Mouse (Mus musculus): ENCODE results near the gene Fam184a. TPM values are rescaled to one million over a fixed set of nuclear protein-coding genes. Genes with fewer than 3 reads are reported as not detected.
A peak's percentile ranks its signal among the peaks of the same experiment; 100 is the strongest.

Fam184a gene
- not detected in 2 replicates for polyA plus RNA-seq (2012; ENCODE audit: insufficient read depth, insufficient read length, missing spikeins)

DNA sequence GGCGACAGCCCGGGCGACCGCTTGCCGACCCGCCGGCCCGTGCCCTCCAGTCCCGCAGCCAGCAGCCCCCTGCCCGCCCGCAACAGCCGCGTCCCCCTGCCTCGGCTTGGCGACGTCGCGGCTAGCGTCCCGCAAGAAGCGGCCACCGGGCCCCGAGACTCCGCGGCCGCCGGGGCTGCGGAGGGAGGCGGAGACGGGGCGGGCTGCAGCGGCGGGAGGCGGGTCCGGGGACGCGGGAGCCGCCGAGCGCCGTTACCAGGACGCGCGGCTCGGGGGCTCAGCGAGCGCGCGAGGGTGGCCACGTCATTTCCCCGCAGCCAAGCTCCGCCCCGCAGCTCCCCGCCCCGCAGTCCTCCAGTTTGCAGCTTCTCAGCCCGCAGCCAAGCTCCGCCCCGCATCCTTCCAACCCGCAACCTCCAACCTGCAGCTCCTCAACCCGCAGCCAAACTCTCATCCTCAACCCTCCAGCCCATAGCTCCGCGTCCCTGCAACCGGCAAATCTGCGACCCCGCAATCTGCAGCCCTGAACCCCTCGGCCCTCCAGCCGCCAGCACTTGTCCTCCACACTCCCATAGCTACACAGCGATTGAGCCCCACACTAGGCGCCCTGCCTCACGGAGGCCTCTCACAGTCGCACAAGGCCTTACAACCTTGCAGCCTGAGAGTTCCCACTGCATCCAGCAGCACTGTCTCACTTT, at the start of gene Fam184a:
Gene Fam184a (minus strand): TSS at position 169 of the 698 bp plus-strand sequence.
- Histone ChIP-seq H3K27ac (ENCODE audit: insufficient read depth, low read depth, low read length) (no peak within 1 kb of the TSS), H3K4me3 (ENCODE audit: insufficient read depth, low read length) (peak within 1 kb of the TSS; percentile 39), H3K4me1 (ENCODE audit: control insufficient read depth, insufficient read depth, low read length) (no peaks in the 10 kb centered on the region)
- TF ChIP-seq CTCF (IDR thresholded peaks at IDR 0.05; ENCODE audit: low read depth, low read length) (no peak), POLR2A (IDR thresholded peaks at IDR 0.05; ENCODE audit: borderline replicate concordance, low read depth, low read length) (no peak)

DNA sequence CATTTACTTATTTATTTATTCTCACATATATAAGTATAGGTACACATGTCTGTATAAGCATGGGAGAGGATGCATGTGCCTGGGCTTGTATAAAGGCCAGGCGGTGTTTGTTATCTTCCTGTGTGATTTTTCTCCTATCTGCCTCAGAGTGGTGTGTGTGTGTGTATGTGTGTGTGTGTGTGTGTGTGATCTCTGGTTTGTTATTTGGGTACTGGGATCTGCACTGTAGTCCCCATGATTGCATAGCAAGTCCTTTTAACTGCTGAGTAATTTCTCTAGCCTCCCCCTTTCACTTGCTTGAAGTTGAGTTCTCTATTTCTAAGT, 45.3 kb upstream of the Fam184a start:
- H3K4me3 ChIP-seq (ENCODE audit: insufficient read depth, low read length) = no peak overlapping the region
- H3K4me1 ChIP-seq (ENCODE audit: control insufficient read depth, insufficient read depth, low read length) = no peaks in the 10 kb centered on the region
- H3K27ac ChIP-seq (ENCODE audit: insufficient read depth, low read depth, low read length) = no peak overlapping the region
- TF ChIP-seq CTCF (IDR thresholded peaks at IDR 0.05; ENCODE audit: low read depth, low read length) (no peak), POLR2A (IDR thresholded peaks at IDR 0.05; ENCODE audit: borderline replicate concordance, low read depth, low read length) (no peak)

- no peaks in the 10 kb centered on the region for H3K4me1 ChIP-seq (ENCODE audit: control insufficient read depth, insufficient read depth, low read length)
- no peak overlapping the region for H3K4me3 ChIP-seq (ENCODE audit: insufficient read depth, low read length)
- no peak for TF ChIP-seq POLR2A (IDR thresholded peaks at IDR 0.05; ENCODE audit: borderline replicate concordance, low read depth, low read length)
- TF ChIP-seq CTCF (IDR thresholded peaks at IDR 0.05; ENCODE audit: low read depth, low read length) = no peak
- no peak overlapping the region for H3K27ac ChIP-seq (ENCODE audit: insufficient read depth, low read depth, low read length)
Measured at GRCm38 (mm10) chr10:53795567-53796257, 44.8 kb upstream of the Fam184a start.

DNA sequence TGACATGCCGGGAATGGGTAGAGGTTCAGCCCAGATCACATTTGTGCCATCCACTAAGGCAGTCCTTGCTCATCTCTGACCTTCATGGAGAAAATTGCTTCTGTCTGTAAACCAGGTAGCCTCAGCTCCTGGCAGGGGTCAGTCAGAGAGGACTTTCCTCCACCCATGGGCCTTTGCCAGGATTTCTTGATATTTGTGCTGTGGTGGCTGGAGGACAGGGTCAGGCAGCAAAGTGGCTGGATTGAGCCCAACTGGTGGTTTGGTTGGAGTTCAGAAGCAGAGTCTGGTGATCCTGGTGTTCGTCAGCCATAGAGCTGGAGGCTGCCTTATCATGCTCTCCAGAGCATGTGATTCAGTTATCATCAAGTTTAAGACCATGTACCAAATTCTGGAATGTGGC, 40.4 kb upstream of the Fam184a start:
- Histone ChIP-seq H3K4me3 (ENCODE audit: insufficient read depth, low read length) (no peak overlapping the region), H3K27ac (ENCODE audit: insufficient read depth, low read depth, low read length) (no peak overlapping the region), H3K4me1 (ENCODE audit: control insufficient read depth, insufficient read depth, low read length) (no peaks in the 10 kb centered on the region)
- TF ChIP-seq CTCF (IDR thresholded peaks at IDR 0.05; ENCODE audit: low read depth, low read length) (no peak), POLR2A (IDR thresholded peaks at IDR 0.05; ENCODE audit: borderline replicate concordance, low read depth, low read length) (no peak)

DNA sequence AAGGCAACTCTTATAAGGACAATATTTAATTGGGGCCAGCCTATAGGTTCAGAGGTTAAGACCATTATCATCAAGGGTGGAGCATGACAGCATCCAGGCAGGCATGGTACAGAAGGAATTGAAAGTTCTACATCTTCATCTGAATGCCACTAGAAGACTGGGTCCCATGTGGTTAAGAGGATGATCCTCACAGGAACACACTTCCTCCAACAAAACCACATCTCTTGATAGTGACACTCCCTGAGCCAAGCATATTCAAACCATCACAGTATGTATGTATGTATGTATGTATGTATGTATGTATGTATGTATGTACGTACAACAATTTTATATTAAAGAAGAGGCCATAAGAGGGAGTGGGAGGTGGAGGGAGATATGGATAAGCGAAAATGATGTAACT, 25.7 kb upstream of the Fam184a start:
- Histone ChIP-seq H3K27ac (ENCODE audit: insufficient read depth, low read depth, low read length) (no peak overlapping the region), H3K4me1 (ENCODE audit: control insufficient read depth, insufficient read depth, low read length) (no peaks in the 10 kb centered on the region), H3K4me3 (ENCODE audit: insufficient read depth, low read length) (no peak overlapping the region)
- no peak for TF ChIP-seq CTCF (IDR thresholded peaks at IDR 0.05; ENCODE audit: low read depth, low read length)
- TF ChIP-seq POLR2A (IDR thresholded peaks at IDR 0.05; ENCODE audit: borderline replicate concordance, low read depth, low read length) = no peak

- no peak overlapping the region for H3K27ac ChIP-seq (ENCODE audit: insufficient read depth, low read depth, low read length)
- no peak for TF ChIP-seq CTCF (IDR thresholded peaks at IDR 0.05; ENCODE audit: low read depth, low read length)
- no peaks in the 10 kb centered on the region for H3K4me1 ChIP-seq (ENCODE audit: control insufficient read depth, insufficient read depth, low read length)
- no peak overlapping the region for H3K4me3 ChIP-seq (ENCODE audit: insufficient read depth, low read length)
Measured at GRCm38 (mm10) chr10:53772708-53773107, 21.8 kb upstream of the Fam184a start.

- H3K4me1 ChIP-seq (ENCODE audit: control insufficient read depth, insufficient read depth, low read length) = no peaks in the 10 kb centered on the region
- H3K27ac ChIP-seq (ENCODE audit: insufficient read depth, low read depth, low read length) = no peak overlapping the region
- TF ChIP-seq POLR2A (IDR thresholded peaks at IDR 0.05; ENCODE audit: borderline replicate concordance, low read depth, low read length) = no peak
- H3K4me3 ChIP-seq (ENCODE audit: insufficient read depth, low read length) = no peak overlapping the region
Measured at GRCm38 (mm10) chr10:53771480-53771879, 20.6 kb upstream of the Fam184a start.

GRCm38 (mm10) chr10:53768745-53769144, 17.8 kb upstream of the Fam184a start:
- Histone ChIP-seq H3K27ac (ENCODE audit: insufficient read depth, low read depth, low read length) (no peak overlapping the region), H3K4me1 (ENCODE audit: control insufficient read depth, insufficient read depth, low read length) (no peaks in the 10 kb centered on the region), H3K4me3 (ENCODE audit: insufficient read depth, low read length) (no peak overlapping the region)
- TF ChIP-seq POLR2A (IDR thresholded peaks at IDR 0.05; ENCODE audit: borderline replicate concordance, low read depth, low read length) (no peak), CTCF (IDR thresholded peaks at IDR 0.05; ENCODE audit: low read depth, low read length) (no peak)

GRCm38 (mm10) chr10:53765471-53765870, 14.5 kb upstream of the Fam184a start:
- Histone ChIP-seq H3K27ac (ENCODE audit: insufficient read depth, low read depth, low read length) (no peak overlapping the region), H3K4me1 (ENCODE audit: control insufficient read depth, insufficient read depth, low read length) (no peaks in the 10 kb centered on the region), H3K4me3 (ENCODE audit: insufficient read depth, low read length) (no peak overlapping the region)
- TF ChIP-seq CTCF (IDR thresholded peaks at IDR 0.05; ENCODE audit: low read depth, low read length) (no peak), POLR2A (IDR thresholded peaks at IDR 0.05; ENCODE audit: borderline replicate concordance, low read depth, low read length) (no peak)

DNA sequence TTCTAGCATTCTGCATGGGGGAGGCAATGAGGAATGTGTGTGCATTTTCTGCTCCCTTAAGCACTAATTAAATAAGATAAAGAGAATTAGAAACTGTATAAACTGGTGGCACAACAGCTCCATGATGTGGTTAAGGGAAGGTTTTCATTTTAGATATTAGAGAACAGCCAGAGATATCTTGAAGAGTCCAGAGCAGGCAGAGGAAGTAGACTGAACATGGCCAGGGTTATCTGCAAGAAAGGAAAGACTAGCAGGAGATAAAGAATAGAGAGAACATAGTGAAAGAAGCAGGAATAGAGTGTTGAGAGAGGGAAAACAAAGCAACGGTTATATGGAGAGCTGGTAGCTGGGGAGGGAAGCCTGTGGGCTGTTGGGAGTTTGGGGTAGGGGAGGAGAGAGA, 1.8 kb upstream of the Fam184a start:
- Histone ChIP-seq H3K27ac (ENCODE audit: insufficient read depth, low read depth, low read length) (no peak overlapping the region), H3K4me1 (ENCODE audit: control insufficient read depth, insufficient read depth, low read length) (no peaks in the 10 kb centered on the region), H3K4me3 (ENCODE audit: insufficient read depth, low read length) (no peak overlapping the region)
- TF ChIP-seq CTCF (IDR thresholded peaks at IDR 0.05; ENCODE audit: low read depth, low read length) = no peak
- TF ChIP-seq POLR2A (IDR thresholded peaks at IDR 0.05; ENCODE audit: borderline replicate concordance, low read depth, low read length) = no peak

All from bone marrow macrophage, adult 2 months (primary cell).